Mouse (Mus musculus) E14TG2a.4 (cell line): ENCODE results near the gene Mov10.

Experiments used
- CTCF ChIP-seq: conservative IDR thresholded peaks from 2 replicates; pipeline ENCODE4 v1.5.1; 2014; ENCODE audit warnings: low read length
- NANOG ChIP-seq: IDR thresholded peaks from 2 replicates; pipeline ENCODE4 v1.6.1; 2014; ENCODE audit warnings: borderline replicate concordance, low read length, mixed read lengths

GRCm38 (mm10) chr3:104767141-104767540 lies 51.2 kb downstream of the Mov10 start:
- TF ChIP-seq CTCF (no peak), NANOG (no peak)
